ENCODE assay signal across 9 mouse cellular contexts in genomic region chr5:120571056-120571740, GRCm38 (mm10). TPM values are rescaled to one million over a fixed set of nuclear protein-coding genes. Genes with fewer than 3 reads are reported as not detected.
DNase-seq lines count a peak whose midpoint lies in the region; ATAC-seq lines count a peak whose summit lies in the region.
"Had no signal": no experiment of that assay in that cellular context is flagged by ENCODE, and none has a peak within 500 bp of the region (broad histone marks: within the 10 kb centered on the region; RNA-seq: fewer than 3 reads in every experiment).

No protein-coding gene starts in this region.

- peaks cover 19% of the 10 kb centered on the region for H3K4me1 ChIP-seq in hindbrain, embryonic 11.5 days (replicated peaks; ENCODE audit: control insufficient read depth, insufficient read depth, low read length)

- no peaks in the 10 kb centered on the region for H3K9me3 ChIP-seq in hindbrain, embryonic 11.5 days (ENCODE audit: control insufficient read depth, low read length)

- no peak overlapping the region for H3K4me3 ChIP-seq in hindbrain, embryonic 11.5 days (ENCODE audit: low read depth, low read length)

- 53% methylated on average over 14 of the region's 14 CpGs for WGBS in hindbrain, embryonic 11.5 days

- no peak overlapping the region for H3K4me2 ChIP-seq in hindbrain, embryonic 11.5 days (replicated peaks; ENCODE audit: low read depth, low read length)

- H3K27me3 ChIP-seq in hindbrain, embryonic 11.5 days (ENCODE audit: control insufficient read depth, insufficient read depth, low read length), result no peaks in the 10 kb centered on the region

- no peak overlapping the region for H3K9ac ChIP-seq in hindbrain, embryonic 11.5 days (ENCODE audit: low read depth, low read length)

- no peak for ATAC-seq in hindbrain, embryonic 11.5 days (ENCODE audit: low FRiP score)

- intact Hi-C loops in heart, postnatal 36 days (cut with DNase I), result no loop called here

- H3K27ac ChIP-seq in hindbrain, embryonic 11.5 days (ENCODE audit: low read depth, low read length), result no peak overlapping the region

- no peaks in the 10 kb centered on the region for H3K36me3 ChIP-seq in hindbrain, embryonic 11.5 days (ENCODE audit: control insufficient read depth, insufficient read depth, low read length)

- DNase-seq in heart, adult 11 months, result peak; percentile 95
- no peak for DNase-seq in heart, postnatal 36 days
- peak; percentile 64 for DNase-seq in adipocyte (ENCODE audit: low spot score)
- DNase-seq in hindbrain, embryonic 11.5 days (ENCODE audit: low spot score), result peak; percentile 26
- peak; percentile 72 to 77 for DNase-seq in kidney, postnatal 36 days
- no peak for DNase-seq in testis, postnatal 10 days (ENCODE audit: low spot score)
- DNase-seq in thymus, adult 18-20 months, result no peak
- no peak for DNase-seq in gastrocnemius, postnatal 10 days

RNA-seq across cellular contexts. Expression of gene Tpcn1, which starts 17.3 kb away (rescaled TPM):
- 10 to 100 TPM; 32.5 to 36.0 TPM for total RNA-seq in heart, postnatal 36 days (2021)
- 12.5 and 15.6 TPM in 2 replicates for polyA plus RNA-seq in hindbrain, embryonic 11.5 days (2014; fragmentation: Nextera tagmentation; extraction: Ambion mirVana)
- 10 to 100 TPM; 67.1 to 71.2 TPM for total RNA-seq in gastrocnemius, postnatal 10 days (2021)

RNA-seq across cellular contexts. Expression of gene Iqcd, which starts 17.6 kb away (rescaled TPM):
- total RNA-seq in heart, postnatal 36 days (2021), result not detected
- 1.1 and 1.4 TPM in 2 replicates for polyA plus RNA-seq in hindbrain, embryonic 11.5 days (2014; fragmentation: Nextera tagmentation; extraction: Ambion mirVana)
- total RNA-seq in gastrocnemius, postnatal 10 days (2021), result under 1 TPM; 0.40 to 0.50 TPM
- total RNA-seq: heart, adult 18-20 months had no signal

RNA-seq across cellular contexts. Expression of gene Rita1, which starts 41.2 kb away (rescaled TPM):
- total RNA-seq in heart, postnatal 36 days (2021), result 10 to 100 TPM; 15.0 to 17.1 TPM
- polyA plus RNA-seq in hindbrain, embryonic 11.5 days (2014; fragmentation: Nextera tagmentation; extraction: Ambion mirVana), result 9.3 and 10.5 TPM in 2 replicates
- total RNA-seq in gastrocnemius, postnatal 10 days (2021), result 1 to 10 TPM; 4.7 to 6.2 TPM

RNA-seq across cellular contexts. Expression of gene Ddx54, which starts 41.3 kb away (rescaled TPM):
- total RNA-seq in heart, postnatal 36 days (2021), result 10 to 100 TPM; 22.2 to 24.3 TPM
- 25.9 and 32.4 TPM in 2 replicates for polyA plus RNA-seq in hindbrain, embryonic 11.5 days (2014; fragmentation: Nextera tagmentation; extraction: Ambion mirVana)
- total RNA-seq in gastrocnemius, postnatal 10 days (2021), result 10 to 100 TPM; 22.4 to 23.9 TPM

Comparison
In these comparisons a context has a peak if more than half of its experiments do, and no peak if none do; other contexts are left out.
1. DNase-seq: peak in heart, adult 11 months (single experiment), adipocyte (single experiment), hindbrain, embryonic 11.5 days (single experiment) and kidney, postnatal 36 days (2 of 2); none in heart, postnatal 36 days (0 of 2), testis, postnatal 10 days (single experiment), thymus, adult 18-20 months (0 of 2) and gastrocnemius, postnatal 10 days (single experiment).